Mouse (Mus musculus) hindbrain, embryonic 16.5 days (tissue): ENCODE results near the gene Sez6l2. TPM values are rescaled to one million over a fixed set of nuclear protein-coding genes. Genes with fewer than 3 reads are reported as not detected.
"Not testable (repeated sequence)": the region's sequence is repeated elsewhere in the genome, so short reads cannot be mapped to it uniquely, and the experiment has no call there.

Source experiments
- ATAC-seq: fragments of 200-750 bp; cut with Nextera tagmentation; 2 replicates; pipeline ENCODE4 v1.8.0; 2017; ENCODE audit warnings: moderate TSS enrichment, moderate library complexity
- H3K27ac ChIP-seq: fragments of 300-500 bp; sonication (generic); 2 replicates; pipeline ENCODE4 v1.5.1; 2014; ENCODE audit warnings: low read depth, mild to moderate bottlenecking, control low read depth, low read length, moderate library complexity
- H3K27me3 ChIP-seq: fragments of 300-500 bp; sonication (generic); replicated peaks from 2 replicates; pipeline ENCODE4 v1.6.1; 2014; ENCODE audit warnings: low read length; ENCODE audit not compliant: control insufficient read depth, insufficient read depth
- H3K36me3 ChIP-seq: fragments of 300-500 bp; sonication (generic); 2 replicates; pipeline ENCODE4 v1.6.1; 2014; ENCODE audit warnings: mild to moderate bottlenecking, low read length, moderate library complexity, mixed read lengths; ENCODE audit not compliant: control insufficient read depth, insufficient read depth
- H3K4me1 ChIP-seq: fragments of 300-500 bp; sonication (generic); 2 replicates; pipeline ENCODE4 v1.6.1; 2014; ENCODE audit warnings: low read depth, low read length; ENCODE audit not compliant: control insufficient read depth, insufficient read depth
- H3K4me2 ChIP-seq: fragments of 300-500 bp; sonication (generic); 2 replicates; pipeline ENCODE4 v1.6.1; 2014; ENCODE audit warnings: mild to moderate bottlenecking, low read length, control low read depth, moderate library complexity
- H3K4me3 ChIP-seq: fragments of 300-500 bp; sonication (generic); 2 replicates; pipeline ENCODE4 v1.5.1; 2014; ENCODE audit warnings: mild to moderate bottlenecking, low read length, control low read depth, moderate library complexity
- H3K9ac ChIP-seq: fragments of 300-500 bp; sonication (generic); 2 replicates; pipeline ENCODE4 v1.6.1; 2014; ENCODE audit warnings: low read depth, mild to moderate bottlenecking, control low read depth, low read length, moderate library complexity
- H3K9me3 ChIP-seq: fragments of 300-500 bp; sonication (generic); 2 replicates; pipeline ENCODE4 v1.6.1; 2014; ENCODE audit warnings: mild to moderate bottlenecking, low read length, moderate library complexity; ENCODE audit not compliant: control insufficient read depth
- WGBS: fragments of 180-500 bp; shearing (Covaris S2); extraction: QIAGEN DNeasy Blood & Tissue Kit; methylation state at CpG from one replicate; pipeline ENCODE4 v1.1.7; 2014; 5-methylcytosine and 5-hydroxymethylcytosine counted together
- polyA plus RNA-seq: library from polyadenylated mRNA; unstranded; fragments of >200 nt; fragmentation: Nextera tagmentation; extraction: Ambion mirVana; gene quantifications from 2 replicates; pipeline ENCODE4 v1.2.1, GENCODE M21; 2015

The Sez6l2 gene
- 54.9 and 56.7 TPM in 2 replicates for polyA plus RNA-seq

- WGBS: under 1% methylated on average over 36 of the region's 42 CpGs
- H3K4me1 ChIP-seq: peaks cover 28% of the 10 kb centered on the region
- H3K9me3 ChIP-seq: no peaks in the 10 kb centered on the region
Measured at GRCm38 (mm10) chr7:126949793-126950646, at the start of gene Sez6l2. TSS of gene Sez6l2 (plus strand) at chr7:126950563.

GRCm38 (mm10) chr7:126905590-126905989 lies 44.8 kb upstream of the Sez6l2 start:
- Histone ChIP-seq H3K4me3 (no peak overlapping the region), H3K9me3 (no peaks in the 10 kb centered on the region), H3K4me1 (no peaks in the 10 kb centered on the region), H3K9ac (no peak overlapping the region), H3K4me2 (no peak overlapping the region), H3K27ac (no peak overlapping the region), H3K36me3 (no peaks in the 10 kb centered on the region), H3K27me3 (no peaks in the 10 kb centered on the region)
- 85% methylated on average over 3 of the region's 3 CpGs for WGBS
- ATAC-seq: no peak

More at GRCm38 (mm10) chr7:126949793-126950646, at the start of gene Sez6l2:
- Histone ChIP-seq H3K4me2 (peak within 1 kb of the TSS; percentile 93), H3K27me3 (no peaks in the 10 kb centered on the region), H3K27ac (peak within 1 kb of the TSS; percentile 93), H3K36me3 (peaks cover 4% of the 10 kb centered on the region), H3K4me3 (peak within 1 kb of the TSS; percentile 70), H3K9ac (peak within 1 kb of the TSS; percentile 78)
- peak; percentile 92 for ATAC-seq

DNA sequence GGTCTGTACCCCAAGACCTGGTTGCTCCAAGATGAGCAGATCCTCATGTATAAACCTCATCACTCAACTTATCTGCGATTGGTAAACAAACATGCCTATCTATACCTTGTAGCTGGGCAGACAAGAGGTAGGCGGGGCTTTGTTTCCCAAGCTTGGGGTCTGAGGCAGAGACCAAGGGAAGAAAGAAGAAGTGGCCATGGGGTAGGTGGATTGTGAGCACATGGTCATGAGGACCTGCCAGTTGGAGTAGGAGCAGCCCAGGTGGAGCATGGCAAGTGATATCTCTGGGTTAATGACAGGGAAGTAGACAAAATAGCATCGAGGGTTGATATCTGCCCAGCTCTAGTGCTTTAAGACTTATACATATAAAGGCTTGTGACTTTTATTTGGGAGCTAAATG lies 35.5 kb upstream of the Sez6l2 start:
- Histone ChIP-seq H3K4me2 (no peak overlapping the region), H3K27ac (no peak overlapping the region), H3K27me3 (no peaks in the 10 kb centered on the region), H3K4me3 (no peak overlapping the region), H3K9ac (no peak overlapping the region), H3K4me1 (no peaks in the 10 kb centered on the region), H3K36me3 (no peaks in the 10 kb centered on the region), H3K9me3 (no peaks in the 10 kb centered on the region)
- ATAC-seq: no peak
- WGBS: 95% methylated on average over 3 of the region's 3 CpGs

DNA sequence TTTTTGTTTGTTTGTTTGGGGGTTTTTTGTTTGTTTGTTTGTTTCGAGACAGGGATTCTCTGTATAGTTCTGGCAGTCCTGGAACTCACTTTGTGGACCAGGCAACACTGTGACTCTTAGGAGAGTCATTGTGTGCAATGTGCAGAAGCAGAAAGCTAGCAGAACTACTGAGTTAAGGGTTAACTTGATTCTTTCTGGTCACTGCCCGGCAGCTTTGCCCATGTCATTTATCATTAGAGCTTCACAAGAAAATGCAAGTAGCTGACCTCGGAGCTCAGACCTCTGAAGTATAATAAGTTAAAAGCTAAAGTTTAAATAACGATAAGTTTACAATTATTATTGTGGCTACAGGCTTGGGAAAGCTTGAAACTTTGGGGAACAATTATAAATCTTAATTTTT lies 32.0 kb upstream of the Sez6l2 start:
- H3K27me3 ChIP-seq, H3K4me2 ChIP-seq, H3K9ac ChIP-seq, ATAC-seq, H3K27ac ChIP-seq, H3K9me3 ChIP-seq, H3K36me3 ChIP-seq, H3K4me1 ChIP-seq, H3K4me3 ChIP-seq: not testable (repeated sequence)
- WGBS: 34% methylated on average over 4 of the region's 4 CpGs

DNA sequence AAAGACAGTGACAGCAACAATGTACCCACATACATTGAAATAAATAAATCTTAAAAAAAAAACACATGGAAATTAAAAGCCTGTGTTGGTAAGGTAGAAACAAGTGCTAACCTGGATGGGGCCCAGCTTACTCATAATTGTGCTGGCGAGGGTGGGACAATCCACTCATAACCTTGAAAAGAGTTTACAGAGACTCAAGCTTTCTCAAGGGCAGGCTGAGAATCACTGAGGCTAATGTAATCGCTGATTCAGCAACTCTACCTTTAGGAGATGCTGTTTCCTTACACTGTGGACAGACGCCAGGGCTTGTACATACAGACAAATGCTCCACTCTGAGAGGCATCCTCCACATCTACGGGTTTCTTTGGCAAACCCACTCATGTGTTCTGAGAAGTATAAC lies 30.4 kb upstream of the Sez6l2 start:
- H3K36me3 ChIP-seq: no peaks in the 10 kb centered on the region

DNA sequence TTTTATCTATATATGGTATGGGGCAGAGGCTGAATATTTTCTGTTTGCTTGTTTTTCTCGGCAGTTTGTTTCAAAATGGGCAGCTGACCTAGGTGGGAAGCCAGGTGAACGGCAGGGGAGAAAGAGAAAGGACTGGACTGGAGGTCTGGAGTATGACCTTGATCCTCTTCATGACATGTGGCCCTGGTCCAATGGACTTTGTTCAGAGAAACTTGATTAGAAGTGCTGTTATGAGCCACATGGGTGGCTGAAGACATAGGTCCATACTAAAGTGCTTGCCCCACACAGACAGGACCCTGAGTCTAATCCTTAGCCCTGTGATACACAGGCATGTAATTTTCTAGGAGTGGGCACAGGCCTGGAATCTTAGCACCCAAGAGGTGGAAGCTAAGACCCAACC lies 28.8 kb upstream of the Sez6l2 start:
- no peaks in the 10 kb centered on the region for H3K36me3 ChIP-seq
- ATAC-seq: no peak
- H3K27ac ChIP-seq: no peak overlapping the region
- H3K27me3 ChIP-seq: no peaks in the 10 kb centered on the region
- no peak overlapping the region for H3K9ac ChIP-seq
- no peak overlapping the region for H3K4me3 ChIP-seq
- no peaks in the 10 kb centered on the region for H3K4me1 ChIP-seq
- WGBS: 78% methylated on average over 2 of the region's 2 CpGs
- no peak overlapping the region for H3K4me2 ChIP-seq
- no peaks in the 10 kb centered on the region for H3K9me3 ChIP-seq

More for the DNA sequence above, 30.4 kb upstream of the Sez6l2 start:
- H3K4me3 ChIP-seq: no peak overlapping the region
- ATAC-seq: no peak
- H3K9ac ChIP-seq: no peak overlapping the region
- no peak overlapping the region for H3K4me2 ChIP-seq
- no peaks in the 10 kb centered on the region for H3K9me3 ChIP-seq
- H3K27ac ChIP-seq: no peak overlapping the region
- H3K27me3 ChIP-seq: no peaks in the 10 kb centered on the region
- WGBS: 85% methylated on average over 4 of the region's 4 CpGs
- H3K4me1 ChIP-seq: no peaks in the 10 kb centered on the region

DNA sequence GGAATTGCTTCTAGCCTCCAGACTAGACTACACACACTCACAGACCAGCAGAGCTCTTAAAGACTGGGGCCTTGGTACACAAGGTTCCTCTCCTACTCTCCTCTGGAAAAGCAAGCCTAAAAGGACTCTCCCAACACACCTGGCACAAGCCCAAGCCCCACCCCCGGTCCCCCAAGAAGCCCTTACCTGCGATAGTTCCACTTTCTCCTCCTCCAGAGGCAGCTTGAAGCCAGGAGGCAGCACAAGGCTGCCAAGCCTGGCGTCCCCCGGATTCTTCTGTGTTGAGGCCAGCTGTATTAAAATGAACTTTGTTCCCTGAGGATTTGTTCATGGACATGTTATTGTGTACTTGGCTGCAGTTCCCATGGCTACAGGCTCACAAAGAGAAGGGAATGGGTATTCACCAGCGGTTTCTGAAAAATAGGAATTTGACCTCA lies 27.7 kb upstream of the Sez6l2 start, which contains the start of gene Tmem219:
Tmem219 (minus strand) TSS at position 294 of the 437 bp plus-strand sequence.
- no peak within 1 kb of the TSS for H3K9ac ChIP-seq
- H3K9me3 ChIP-seq: no peaks in the 10 kb centered on the region
- H3K4me1 ChIP-seq: no peaks in the 10 kb centered on the region
- H3K4me3 ChIP-seq: no peak within 1 kb of the TSS
- no peaks in the 10 kb centered on the region for H3K36me3 ChIP-seq
- no peak within 1 kb of the TSS for H3K4me2 ChIP-seq
- ATAC-seq: 0 out of 2 replicates have a peak, but pooled peaks have one; percentile 27
- H3K27ac ChIP-seq: 0 out of 2 replicates have a peak within 1 kb of the TSS, but pooled peaks have one; percentile 5
- H3K27me3 ChIP-seq: no peaks in the 10 kb centered on the region
- WGBS: 16% methylated on average over 5 of the region's 5 CpGs

DNA sequence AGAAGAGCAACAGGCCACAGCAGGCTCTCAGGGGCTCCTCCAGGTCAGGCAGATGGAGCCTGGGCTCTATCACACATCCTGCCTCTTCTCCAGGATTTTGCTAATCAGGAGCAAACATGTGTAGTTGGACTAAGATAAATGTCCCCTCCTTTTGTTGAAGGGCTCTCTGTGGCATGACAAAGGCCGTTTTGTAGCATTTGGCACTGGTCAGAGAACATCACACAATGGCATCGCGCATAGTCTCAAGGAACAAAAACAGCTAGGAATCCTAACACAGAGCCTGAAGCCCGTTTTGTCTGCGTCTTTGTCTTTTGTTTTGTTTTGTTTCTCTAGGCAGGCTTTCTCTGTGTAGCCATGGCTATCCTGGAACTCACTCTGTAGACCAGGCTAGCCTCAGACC lies 26.4 kb upstream of the Sez6l2 start:
- no peak for ATAC-seq
- Histone ChIP-seq H3K9ac (no peak overlapping the region), H3K27ac (no peak overlapping the region), H3K9me3 (no peaks in the 10 kb centered on the region), H3K4me3 (no peak overlapping the region), H3K4me1 (no peaks in the 10 kb centered on the region), H3K27me3 (no peaks in the 10 kb centered on the region), H3K4me2 (no peak overlapping the region), H3K36me3 (no peaks in the 10 kb centered on the region)
- 39% methylated on average over 5 of the region's 5 CpGs for WGBS

GRCm38 (mm10) chr7:126926299-126926698 lies 24.1 kb upstream of the Sez6l2 start:
- 69% methylated on average over 3 of the region's 3 CpGs for WGBS
- ATAC-seq: no peak

More at GRCm38 (mm10) chr7:126926299-126926698, 24.1 kb upstream of the Sez6l2 start:
- Histone ChIP-seq H3K9me3 (no peaks in the 10 kb centered on the region), H3K27ac (no peak overlapping the region), H3K27me3 (no peaks in the 10 kb centered on the region), H3K36me3 (no peaks in the 10 kb centered on the region), H3K9ac (no peak overlapping the region), H3K4me3 (no peak overlapping the region), H3K4me1 (peaks cover 6% of the 10 kb centered on the region), H3K4me2 (no peak overlapping the region)
